Mouse (Mus musculus): ENCODE results near the gene Ppp1r13b. TPM values are rescaled to one million over a fixed set of nuclear protein-coding genes. Genes with fewer than 3 reads are reported as not detected.

Gene Ppp1r13b
- polyA plus RNA-seq, 1 experiment from 2014 or later: 9.5 TPM

DNA sequence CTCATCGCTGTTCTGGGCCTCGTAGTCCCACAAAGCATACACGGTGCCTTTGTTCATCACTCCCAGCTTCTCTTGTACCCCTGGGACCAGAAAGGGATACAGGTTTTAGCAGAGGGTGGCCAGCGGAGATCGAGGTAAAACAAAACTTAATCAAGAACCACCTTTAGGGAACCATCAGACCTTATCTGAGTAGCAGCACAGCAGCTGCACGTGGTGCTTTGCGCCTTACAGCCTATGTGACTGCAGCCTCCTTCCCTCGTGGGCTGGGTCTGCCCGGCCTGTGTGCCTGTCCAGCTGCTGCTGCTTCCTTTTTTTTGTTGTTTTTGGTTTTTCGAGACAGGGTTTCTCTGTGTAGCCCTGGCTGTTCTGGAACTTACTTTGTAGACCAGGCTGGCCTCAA is 77.5 kb downstream of the Ppp1r13b start:
- ATAC-seq (ENCODE audit: low FRiP score) (no peak), DNase-seq (ENCODE audit: low spot score) (no peak)
- H3K4me2 ChIP-seq (replicated peaks; ENCODE audit: low read depth, low read length): no peak overlapping the region
- H3K27me3 ChIP-seq (ENCODE audit: control insufficient read depth, insufficient read depth, low read length): no peaks in the 10 kb centered on the region
- no peaks in the 10 kb centered on the region; the same call in 1 of the 2 replicates for H3K36me3 ChIP-seq (ENCODE audit: control insufficient read depth, insufficient read depth, low read length)
- no peaks in the 10 kb centered on the region for H3K9me3 ChIP-seq (ENCODE audit: control insufficient read depth, low read length)
- H3K4me1 ChIP-seq (replicated peaks; ENCODE audit: control insufficient read depth, insufficient read depth, low read length): no peaks in the 10 kb centered on the region
- no peak overlapping the region for H3K27ac ChIP-seq (ENCODE audit: low read depth, low read length)
- H3K4me3 ChIP-seq (ENCODE audit: low read depth, low read length): no peak overlapping the region
- no peak overlapping the region for H3K9ac ChIP-seq (ENCODE audit: low read depth, low read length)
- 91% methylated on average over 10 of the region's 10 CpGs for WGBS

DNA sequence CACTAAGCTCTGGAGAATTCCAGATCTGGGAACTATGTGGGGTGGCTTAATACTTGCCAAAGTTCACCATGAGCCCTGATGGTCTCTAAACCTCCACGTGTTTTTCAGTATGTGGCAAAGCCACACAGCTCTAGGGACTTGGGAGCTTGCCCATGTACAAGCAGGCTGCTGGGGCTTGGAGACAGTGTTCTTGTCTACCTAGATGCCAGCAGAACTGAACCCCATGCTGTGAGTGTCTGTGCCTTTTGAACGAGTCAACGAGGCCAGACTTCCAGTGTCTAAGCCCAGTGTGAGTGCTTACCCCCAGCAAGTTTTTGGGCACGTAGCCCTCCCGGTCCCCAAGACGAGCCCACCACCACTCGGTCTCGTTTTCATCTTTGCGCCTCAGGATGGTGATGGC is 78.0 kb downstream of the Ppp1r13b start:
- DNase-seq (ENCODE audit: low spot score): no peak
- Histone ChIP-seq H3K27ac (ENCODE audit: low read depth, low read length) (peak overlapping the region; percentile 14; the same call in 1 of the 2 replicates), H3K4me2 (replicated peaks; ENCODE audit: low read depth, low read length) (no peak overlapping the region), H3K36me3 (ENCODE audit: control insufficient read depth, insufficient read depth, low read length) (no peaks in the 10 kb centered on the region; the same call in 1 of the 2 replicates), H3K4me3 (ENCODE audit: low read depth, low read length) (no peak overlapping the region), H3K9me3 (ENCODE audit: control insufficient read depth, low read length) (no peaks in the 10 kb centered on the region), H3K27me3 (ENCODE audit: control insufficient read depth, insufficient read depth, low read length) (no peaks in the 10 kb centered on the region), H3K9ac (ENCODE audit: low read depth, low read length) (no peak overlapping the region), H3K4me1 (replicated peaks; ENCODE audit: control insufficient read depth, insufficient read depth, low read length) (no peaks in the 10 kb centered on the region)
- WGBS: 82% methylated on average over 9 of the region's 9 CpGs
- ATAC-seq (ENCODE audit: low FRiP score): no peak

GRCm38 (mm10) chr12:111829447-111829846 is 78.5 kb downstream of the Ppp1r13b start:
- H3K9ac ChIP-seq (ENCODE audit: low read depth, low read length): no peak overlapping the region
- no peak overlapping the region for H3K4me2 ChIP-seq (replicated peaks; ENCODE audit: low read depth, low read length)
- peak overlapping the region; percentile 14; the same call in 1 of the 2 replicates for H3K27ac ChIP-seq (ENCODE audit: low read depth, low read length)
- H3K4me3 ChIP-seq (ENCODE audit: low read depth, low read length): no peak overlapping the region
- H3K36me3 ChIP-seq (ENCODE audit: control insufficient read depth, insufficient read depth, low read length): no peaks in the 10 kb centered on the region; the same call in 1 of the 2 replicates
- no peaks in the 10 kb centered on the region for H3K9me3 ChIP-seq (ENCODE audit: control insufficient read depth, low read length)
- WGBS: 55% methylated on average over 5 of the region's 5 CpGs
- no peaks in the 10 kb centered on the region for H3K4me1 ChIP-seq (replicated peaks; ENCODE audit: control insufficient read depth, insufficient read depth, low read length)
- ATAC-seq (ENCODE audit: low FRiP score) (no peak), DNase-seq (ENCODE audit: low spot score) (no peak)
- H3K27me3 ChIP-seq (ENCODE audit: control insufficient read depth, insufficient read depth, low read length): no peaks in the 10 kb centered on the region

GRCm38 (mm10) chr12:111827556-111827955 is 80.4 kb downstream of the Ppp1r13b start:
- no peaks in the 10 kb centered on the region; the same call in 1 of the 2 replicates for H3K36me3 ChIP-seq (ENCODE audit: control insufficient read depth, insufficient read depth, low read length)
- 91% methylated on average over 12 of the region's 12 CpGs for WGBS
- H3K4me1 ChIP-seq (replicated peaks; ENCODE audit: control insufficient read depth, insufficient read depth, low read length): no peaks in the 10 kb centered on the region
- H3K4me3 ChIP-seq (ENCODE audit: low read depth, low read length): no peak overlapping the region
- no peaks in the 10 kb centered on the region for H3K27me3 ChIP-seq (ENCODE audit: control insufficient read depth, insufficient read depth, low read length)
- no peak overlapping the region for H3K4me2 ChIP-seq (replicated peaks; ENCODE audit: low read depth, low read length)
- H3K9ac ChIP-seq (ENCODE audit: low read depth, low read length): no peak overlapping the region
- H3K9me3 ChIP-seq (ENCODE audit: control insufficient read depth, low read length): no peaks in the 10 kb centered on the region
- no peak overlapping the region for H3K27ac ChIP-seq (ENCODE audit: low read depth, low read length)
- ATAC-seq (ENCODE audit: low FRiP score) (no peak), DNase-seq (ENCODE audit: low spot score) (no peak)

GRCm38 (mm10) chr12:111821931-111822330 is 86.0 kb downstream of the Ppp1r13b start:
- H3K4me2 ChIP-seq (replicated peaks; ENCODE audit: low read depth, low read length): no peak overlapping the region
- no peak overlapping the region for H3K4me3 ChIP-seq (ENCODE audit: low read depth, low read length)
- 72% methylated on average over 4 of the region's 4 CpGs for WGBS
- H3K9me3 ChIP-seq (ENCODE audit: control insufficient read depth, low read length): no peaks in the 10 kb centered on the region
- no peaks in the 10 kb centered on the region for H3K27me3 ChIP-seq (ENCODE audit: control insufficient read depth, insufficient read depth, low read length)
- no peaks in the 10 kb centered on the region for H3K36me3 ChIP-seq (ENCODE audit: control insufficient read depth, insufficient read depth, low read length)
- H3K9ac ChIP-seq (ENCODE audit: low read depth, low read length): no peak overlapping the region
- DNase-seq (ENCODE audit: low spot score) (no peak), ATAC-seq (ENCODE audit: low FRiP score) (no peak)
- H3K4me1 ChIP-seq (replicated peaks; ENCODE audit: control insufficient read depth, insufficient read depth, low read length): no peaks in the 10 kb centered on the region
- no peak overlapping the region for H3K27ac ChIP-seq (ENCODE audit: low read depth, low read length)

GRCm38 (mm10) chr12:111820708-111821107 is 87.2 kb downstream of the Ppp1r13b start:
- Histone ChIP-seq H3K4me2 (replicated peaks; ENCODE audit: low read depth, low read length) (no peak overlapping the region), H3K4me3 (ENCODE audit: low read depth, low read length) (no peak overlapping the region), H3K27ac (ENCODE audit: low read depth, low read length) (no peak overlapping the region), H3K36me3 (ENCODE audit: control insufficient read depth, insufficient read depth, low read length) (no peaks in the 10 kb centered on the region), H3K9ac (ENCODE audit: low read depth, low read length) (no peak overlapping the region), H3K27me3 (ENCODE audit: control insufficient read depth, insufficient read depth, low read length) (no peaks in the 10 kb centered on the region), H3K9me3 (ENCODE audit: control insufficient read depth, low read length) (no peaks in the 10 kb centered on the region), H3K4me1 (replicated peaks; ENCODE audit: control insufficient read depth, insufficient read depth, low read length) (no peaks in the 10 kb centered on the region)
- ATAC-seq (ENCODE audit: low FRiP score) (no peak), DNase-seq (ENCODE audit: low spot score) (no peak)
- 86% methylated on average over 7 of the region's 7 CpGs for WGBS

DNA sequence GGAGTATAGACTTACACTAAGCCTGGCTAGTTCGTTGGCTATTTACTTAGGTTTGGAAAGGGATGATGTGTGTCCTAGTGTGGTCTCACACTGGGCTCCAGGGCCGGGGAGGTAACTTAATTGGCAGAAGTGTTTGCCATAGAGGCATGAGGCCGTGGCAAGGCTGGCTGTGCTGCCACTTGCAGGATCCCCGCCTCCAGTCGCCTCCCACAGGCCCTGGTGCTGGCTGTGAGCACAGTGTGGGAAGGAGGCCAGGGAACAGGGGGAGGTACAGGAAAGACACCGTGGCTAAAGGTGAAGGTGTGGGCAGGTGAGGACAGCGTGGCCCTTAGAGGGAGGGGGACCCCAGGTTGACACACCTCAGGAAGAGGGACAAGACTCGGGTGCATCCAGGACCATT is 88.0 kb downstream of the Ppp1r13b start:
- Histone ChIP-seq H3K4me2 (replicated peaks; ENCODE audit: low read depth, low read length) (no peak overlapping the region), H3K9me3 (ENCODE audit: control insufficient read depth, low read length) (no peaks in the 10 kb centered on the region), H3K9ac (ENCODE audit: low read depth, low read length) (no peak overlapping the region), H3K4me1 (replicated peaks; ENCODE audit: control insufficient read depth, insufficient read depth, low read length) (peaks cover 3% of the 10 kb centered on the region; the same call in 1 of the 2 replicates), H3K27ac (ENCODE audit: low read depth, low read length) (no peak overlapping the region), H3K4me3 (ENCODE audit: low read depth, low read length) (no peak overlapping the region), H3K36me3 (ENCODE audit: control insufficient read depth, insufficient read depth, low read length) (no peaks in the 10 kb centered on the region), H3K27me3 (ENCODE audit: control insufficient read depth, insufficient read depth, low read length) (no peaks in the 10 kb centered on the region)
- 85% methylated on average over 8 of the region's 8 CpGs for WGBS
- ATAC-seq (ENCODE audit: low FRiP score): no peak
- no peak for DNase-seq (ENCODE audit: low spot score)

- ATAC-seq (ENCODE audit: low FRiP score) (no peak), DNase-seq (ENCODE audit: low spot score) (no peak)
- no peak overlapping the region for H3K4me3 ChIP-seq (ENCODE audit: low read depth, low read length)
- no peaks in the 10 kb centered on the region for H3K9me3 ChIP-seq (ENCODE audit: control insufficient read depth, low read length)
- H3K36me3 ChIP-seq (ENCODE audit: control insufficient read depth, insufficient read depth, low read length): no peaks in the 10 kb centered on the region
- no peak overlapping the region for H3K9ac ChIP-seq (ENCODE audit: low read depth, low read length)
- WGBS: 93% methylated on average over 8 of the region's 8 CpGs
- no peak overlapping the region for H3K4me2 ChIP-seq (replicated peaks; ENCODE audit: low read depth, low read length)
- peaks cover 10% of the 10 kb centered on the region for H3K4me1 ChIP-seq (replicated peaks; ENCODE audit: control insufficient read depth, insufficient read depth, low read length)
- H3K27ac ChIP-seq (ENCODE audit: low read depth, low read length): no peak overlapping the region
- no peaks in the 10 kb centered on the region for H3K27me3 ChIP-seq (ENCODE audit: control insufficient read depth, insufficient read depth, low read length)
Observed at GRCm38 (mm10) chr12:111817991-111818390, 89.9 kb downstream of the Ppp1r13b start.

DNA sequence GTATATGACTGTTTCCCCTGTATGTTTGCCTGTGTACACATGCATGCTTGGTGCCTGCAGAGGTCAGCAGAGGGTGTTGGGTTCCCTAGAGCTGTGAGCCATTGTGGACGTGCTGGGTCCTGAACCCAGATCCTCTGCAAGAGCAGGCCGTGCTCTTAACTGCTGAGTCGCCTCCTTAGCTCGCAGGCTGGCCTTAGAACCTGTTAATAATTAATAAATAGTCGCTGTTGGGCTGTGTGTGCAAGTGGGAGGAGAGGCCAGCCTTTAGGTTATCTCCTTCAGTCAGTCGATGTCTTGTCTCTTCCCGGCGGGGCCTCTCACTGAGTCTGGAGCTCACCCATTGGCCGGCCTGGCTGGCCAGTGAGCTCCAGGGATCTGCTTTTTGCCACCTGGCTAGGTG is 90.9 kb downstream of the Ppp1r13b start:
- H3K4me3 ChIP-seq (ENCODE audit: low read depth, low read length): no peak overlapping the region
- no peaks in the 10 kb centered on the region for H3K27me3 ChIP-seq (ENCODE audit: control insufficient read depth, insufficient read depth, low read length)
- ATAC-seq (ENCODE audit: low FRiP score) (no peak), DNase-seq (ENCODE audit: low spot score) (no peak)
- 62% methylated on average over 9 of the region's 9 CpGs for WGBS
- no peak overlapping the region for H3K27ac ChIP-seq (ENCODE audit: low read depth, low read length)
- no peak overlapping the region for H3K9ac ChIP-seq (ENCODE audit: low read depth, low read length)
- H3K36me3 ChIP-seq (ENCODE audit: control insufficient read depth, insufficient read depth, low read length): no peaks in the 10 kb centered on the region
- no peak overlapping the region for H3K4me2 ChIP-seq (replicated peaks; ENCODE audit: low read depth, low read length)
- H3K4me1 ChIP-seq (replicated peaks; ENCODE audit: control insufficient read depth, insufficient read depth, low read length): peaks cover 12% of the 10 kb centered on the region
- H3K9me3 ChIP-seq (ENCODE audit: control insufficient read depth, low read length): no peaks in the 10 kb centered on the region

Measured in hindbrain, embryonic 11.5 days (tissue).